Mouse (Mus musculus) lung, postnatal 0 days (tissue): Measurements from ENCODE around the gene Smim20. TPM values are rescaled to one million over a fixed set of nuclear protein-coding genes. Genes with fewer than 3 reads are reported as not detected.

Source experiments
- ATAC-seq: fragments of 200-750 bp; cut with Nextera tagmentation; 2 replicates; pipeline ENCODE4 v1.8.0; 2017; ENCODE audit warnings: moderate library complexity
- DNase-seq: peaks from one replicate; pipeline ENCODE4 v3.0.0-alpha.2; 2016; ENCODE audit warnings: low spot score
- H3K27ac ChIP-seq: fragments of 300-500 bp; sonication (generic); 2 replicates; pipeline ENCODE4 v1.5.1; 2014; ENCODE audit warnings: antibody characterized with exemption, mild to moderate bottlenecking, low read length, mixed read lengths
- H3K27me3 ChIP-seq: fragments of 300-500 bp; sonication (generic); replicated peaks from 2 replicates; pipeline ENCODE4 v1.6.1; 2014; ENCODE audit warnings: low read length, mixed read lengths; ENCODE audit not compliant: insufficient read depth
- H3K36me3 ChIP-seq: fragments of 300-500 bp; sonication (generic); 2 replicates; pipeline ENCODE4 v1.6.1; 2014; ENCODE audit warnings: low read length, mixed read lengths; ENCODE audit not compliant: insufficient read depth
- H3K4me1 ChIP-seq: fragments of 300-500 bp; sonication (generic); 2 replicates; pipeline ENCODE4 v1.6.1; 2014; ENCODE audit warnings: antibody characterized with exemption, low read depth, low read length, mixed read lengths; ENCODE audit not compliant: insufficient read depth
- H3K4me2 ChIP-seq: fragments of 300-500 bp; sonication (generic); replicated peaks from 2 replicates; pipeline ENCODE4 v1.6.1; 2014; ENCODE audit warnings: low read depth, mild to moderate bottlenecking, low read length, moderate library complexity, mixed read lengths
- H3K4me3 ChIP-seq: fragments of 300-500 bp; sonication (generic); 2 replicates; pipeline ENCODE4 v1.5.1; 2014; ENCODE audit warnings: low read depth, low read length
- H3K9ac ChIP-seq: fragments of 300-500 bp; sonication (generic); replicated peaks from 2 replicates; pipeline ENCODE4 v1.6.1; 2014; ENCODE audit warnings: low read depth, mild to moderate bottlenecking
- H3K9me3 ChIP-seq: fragments of 300-500 bp; sonication (generic); 2 replicates; pipeline ENCODE4 v1.6.1; 2016; ENCODE audit warnings: low read length, mixed read lengths
- CTCF ChIP-seq: IDR thresholded peaks from 2 replicates; pipeline ENCODE4 v1.5.1; 2016; ENCODE audit warnings: antibody characterized with exemption, mild to moderate bottlenecking
- EP300 ChIP-seq: IDR thresholded peaks from 2 replicates; pipeline ENCODE4 v1.6.1; 2016; ENCODE audit warnings: antibody characterized with exemption, mild to moderate bottlenecking, control low read depth
- WGBS: fragments of 180-500 bp; shearing (Covaris S2); extraction: QIAGEN DNeasy Blood & Tissue Kit; methylation state at CpG from one replicate; pipeline ENCODE4 v1.1.7; 2014; 5-methylcytosine and 5-hydroxymethylcytosine counted together
- polyA plus RNA-seq: library from polyadenylated mRNA; unstranded; fragments of >200 nt; fragmentation: Nextera tagmentation; extraction: Ambion mirVana; gene quantifications from 2 replicates; pipeline ENCODE4 v1.2.1, GENCODE M21; 2015

The Smim20 gene
- polyA plus RNA-seq, 1 experiment from 2014 or later, result 88.2 TPM

- no peak overlapping the region for H3K9ac ChIP-seq
- ATAC-seq (no peak), DNase-seq (no peak)
- TF ChIP-seq EP300 (no peak), CTCF (no peak)
- H3K36me3 ChIP-seq, result no peaks in the 10 kb centered on the region
- no peak overlapping the region for H3K27ac ChIP-seq
- H3K27me3 ChIP-seq, result no peaks in the 10 kb centered on the region
- H3K4me2 ChIP-seq, result no peak overlapping the region
- WGBS, result 93% methylated on average over 5 of the region's 5 CpGs
- peaks cover 5% of the 10 kb centered on the region; the same call in 1 of the 2 replicates for H3K4me1 ChIP-seq
- H3K4me3 ChIP-seq, result no peak overlapping the region
- H3K9me3 ChIP-seq, result no peaks in the 10 kb centered on the region
Measured at GRCm38 (mm10) chr5:53269799-53270198, 2.9 kb downstream of the Smim20 start.

GRCm38 (mm10) chr5:53270947-53271711 is 4.2 kb downstream of the Smim20 start:
- no peak overlapping the region for H3K9ac ChIP-seq
- no peak for ATAC-seq
- no peak overlapping the region for H3K4me3 ChIP-seq
- H3K36me3 ChIP-seq, result no peaks in the 10 kb centered on the region
- H3K27me3 ChIP-seq, result no peaks in the 10 kb centered on the region
- H3K27ac ChIP-seq, result no peak overlapping the region
- no peak for TF ChIP-seq EP300
- no peak for TF ChIP-seq CTCF
- WGBS, result 75% methylated on average over 13 of the region's 13 CpGs
- H3K4me2 ChIP-seq, result no peak overlapping the region
- DNase-seq, result no peak
- H3K4me1 ChIP-seq, result peaks cover 5% of the 10 kb centered on the region; the same call in 1 of the 2 replicates
- no peaks in the 10 kb centered on the region for H3K9me3 ChIP-seq

GRCm38 (mm10) chr5:53272626-53273025 is 5.7 kb downstream of the Smim20 start:
- H3K27me3 ChIP-seq, result no peaks in the 10 kb centered on the region
- 86% methylated on average over 4 of the region's 4 CpGs for WGBS
- H3K9ac ChIP-seq, result no peak overlapping the region
- ATAC-seq, result no peak
- no peaks in the 10 kb centered on the region for H3K36me3 ChIP-seq
- H3K4me2 ChIP-seq, result no peak overlapping the region
- no peaks in the 10 kb centered on the region for H3K9me3 ChIP-seq
- TF ChIP-seq CTCF (no peak), EP300 (no peak)
- H3K4me3 ChIP-seq, result no peak overlapping the region
- peaks cover 2% of the 10 kb centered on the region; the same call in 1 of the 2 replicates for H3K4me1 ChIP-seq
- H3K27ac ChIP-seq, result no peak overlapping the region
- DNase-seq, result no peak

GRCm38 (mm10) chr5:53273699-53274430 is 7.0 kb downstream of the Smim20 start:
- Histone ChIP-seq H3K36me3 (0 out of 2 replicates have a peak, but pooled peaks cover 4% of the 10 kb centered on the region), H3K27ac (no peak overlapping the region), H3K4me1 (no peaks in the 10 kb centered on the region), H3K4me2 (no peak overlapping the region), H3K9me3 (no peaks in the 10 kb centered on the region), H3K9ac (no peak overlapping the region), H3K4me3 (no peak overlapping the region), H3K27me3 (no peaks in the 10 kb centered on the region)
- DNase-seq, result no peak
- WGBS, result 82% methylated on average over 5 of the region's 5 CpGs
- TF ChIP-seq EP300 (no peak), CTCF (no peak)
- no peak for ATAC-seq

GRCm38 (mm10) chr5:53274811-53275355 is 8.0 kb downstream of the Smim20 start:
- TF ChIP-seq CTCF (peak; percentile 71), EP300 (no peak)
- H3K9me3 ChIP-seq, result no peaks in the 10 kb centered on the region
- ATAC-seq (no peak), DNase-seq (peak; percentile 55)
- H3K36me3 ChIP-seq, result 0 out of 2 replicates have a peak, but pooled peaks cover 7% of the 10 kb centered on the region
- H3K9ac ChIP-seq, result no peak overlapping the region
- H3K27ac ChIP-seq, result no peak overlapping the region
- WGBS, result 48% methylated on average over 5 of the region's 5 CpGs
- H3K27me3 ChIP-seq, result no peaks in the 10 kb centered on the region
- H3K4me3 ChIP-seq, result no peak overlapping the region
- H3K4me1 ChIP-seq, result no peaks in the 10 kb centered on the region
- H3K4me2 ChIP-seq, result no peak overlapping the region

- H3K36me3 ChIP-seq, result 0 out of 2 replicates have a peak, but pooled peaks cover 7% of the 10 kb centered on the region
- no peak overlapping the region for H3K4me2 ChIP-seq
- H3K9me3 ChIP-seq, result no peaks in the 10 kb centered on the region
- no peak for TF ChIP-seq EP300
- TF ChIP-seq CTCF, result no peak
- DNase-seq (no peak), ATAC-seq (no peak)
- WGBS, result 48% methylated on average over 3 of the region's 3 CpGs
- no peak overlapping the region for H3K4me3 ChIP-seq
- no peaks in the 10 kb centered on the region for H3K4me1 ChIP-seq
- H3K27me3 ChIP-seq, result no peaks in the 10 kb centered on the region
- no peak overlapping the region for H3K9ac ChIP-seq
- no peak overlapping the region for H3K27ac ChIP-seq
Measured at GRCm38 (mm10) chr5:53275376-53275775, 8.5 kb downstream of the Smim20 start.
